Mouse (Mus musculus) induced T-regulatory cell, adult 2 months (primary cell): ENCODE measurements around the gene Depp1.

Experiments
- DNase-seq: peaks from one replicate; pipeline ENCODE4 v3.0.0-alpha.2; 2012; ENCODE audit warnings: low read depth

Gene Depp1

DNA sequence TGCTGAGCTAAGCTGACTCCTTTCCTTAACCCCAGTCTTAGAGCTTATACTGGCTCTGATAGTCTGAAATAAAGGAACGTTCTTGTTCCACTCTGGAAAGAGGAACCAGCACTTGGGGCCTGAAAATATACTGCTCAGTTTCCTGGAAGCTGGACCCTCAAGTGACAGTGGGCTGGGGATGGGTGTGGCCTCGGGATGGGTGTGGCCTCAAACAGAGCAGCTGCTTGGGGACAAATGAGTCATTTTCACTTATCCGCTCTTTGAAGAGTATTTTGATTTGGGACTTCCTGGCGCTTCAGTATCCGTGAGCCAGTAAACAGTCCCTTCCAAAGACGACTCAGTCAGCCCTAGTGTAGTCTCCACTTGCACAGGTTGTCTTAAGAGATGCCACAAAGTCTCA is 31.9 kb downstream of the Depp1 start:
- peak; percentile 62 for DNase-seq

DNA sequence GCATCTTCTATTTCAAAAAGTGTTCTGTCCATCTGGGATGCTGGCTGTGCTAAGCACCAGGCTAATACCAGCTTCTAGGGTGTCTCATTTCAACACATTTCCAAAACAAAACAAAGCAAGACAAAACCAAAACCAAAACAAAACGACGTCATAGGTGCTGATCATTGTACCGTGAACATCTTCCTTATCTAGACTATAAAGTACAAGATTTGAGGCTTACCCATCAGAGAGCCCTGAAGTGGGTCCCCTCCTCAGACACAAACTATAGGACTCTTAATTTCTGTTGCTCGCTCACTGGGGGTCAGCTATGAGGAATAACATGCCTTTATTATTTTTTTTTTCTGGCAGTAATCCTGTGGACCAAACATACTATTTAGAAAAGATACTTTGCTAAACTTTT is 43.2 kb downstream of the Depp1 start:
- DNase-seq: no peak

DNA sequence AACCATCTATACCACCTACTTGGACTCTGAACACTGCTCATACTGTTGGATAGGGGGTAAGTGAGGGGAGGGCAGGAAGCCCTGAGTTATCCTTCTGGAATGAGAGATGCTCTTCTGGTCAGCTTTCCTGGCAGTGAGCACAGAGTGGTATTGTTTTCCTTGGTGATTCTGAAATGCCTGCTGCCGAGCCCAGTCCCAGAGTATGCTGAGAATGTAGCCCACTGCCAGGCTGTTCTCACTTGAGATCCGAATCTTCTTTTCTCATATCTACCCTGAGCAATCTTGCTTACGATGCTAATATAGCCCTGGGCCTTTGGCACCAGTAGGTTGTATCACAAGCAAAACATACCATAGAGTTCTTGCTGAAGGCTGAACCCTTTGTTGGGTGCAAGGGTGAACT is 43.9 kb downstream of the Depp1 start:
- no peak for DNase-seq

DNA sequence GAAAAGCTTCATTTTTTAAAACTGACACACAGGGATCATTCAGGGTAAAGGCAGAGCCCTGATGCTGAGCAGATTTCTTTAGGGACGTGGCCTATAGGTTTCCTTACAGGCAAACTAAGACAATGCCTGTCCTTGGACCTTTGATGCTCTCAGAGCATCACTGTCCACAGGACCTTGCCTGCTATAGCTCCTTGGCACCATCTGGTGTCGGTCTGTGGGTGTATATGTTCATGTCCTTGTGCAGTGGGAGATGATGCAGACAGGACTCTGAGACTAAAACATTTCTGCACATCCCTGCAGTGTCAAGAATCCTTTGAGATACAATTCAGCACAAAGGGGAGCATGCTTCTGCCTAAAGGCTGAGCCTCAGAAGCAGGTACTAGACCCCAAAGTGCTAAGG is 47.0 kb downstream of the Depp1 start:
- no peak for DNase-seq

DNA sequence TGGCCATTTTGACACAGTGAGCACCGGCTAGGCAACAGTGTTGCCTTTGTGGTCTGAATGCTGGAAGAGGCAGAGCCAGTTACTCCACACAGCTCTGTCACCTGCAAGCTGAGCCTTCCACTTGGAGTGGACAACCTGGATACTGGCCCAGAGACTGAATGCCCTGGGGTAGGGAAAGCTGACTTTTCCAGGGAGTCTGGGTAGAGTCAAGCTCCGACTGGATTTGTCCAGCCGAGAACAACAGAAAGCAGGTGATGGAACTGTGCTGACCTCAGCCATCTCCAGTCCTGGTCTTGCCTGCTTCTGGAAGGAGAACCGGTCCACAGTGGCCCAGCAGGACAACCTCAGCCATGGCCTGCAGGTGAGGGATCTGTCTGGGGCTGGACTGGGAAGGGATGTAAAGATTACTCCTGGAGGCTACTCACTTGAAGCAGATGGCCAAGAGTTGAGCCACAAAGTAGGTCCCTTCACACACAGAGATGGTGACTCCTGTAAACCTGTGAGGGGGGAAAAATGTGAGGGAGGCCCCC is 47.6 kb downstream of the Depp1 start:
- DNase-seq: no peak

DNA sequence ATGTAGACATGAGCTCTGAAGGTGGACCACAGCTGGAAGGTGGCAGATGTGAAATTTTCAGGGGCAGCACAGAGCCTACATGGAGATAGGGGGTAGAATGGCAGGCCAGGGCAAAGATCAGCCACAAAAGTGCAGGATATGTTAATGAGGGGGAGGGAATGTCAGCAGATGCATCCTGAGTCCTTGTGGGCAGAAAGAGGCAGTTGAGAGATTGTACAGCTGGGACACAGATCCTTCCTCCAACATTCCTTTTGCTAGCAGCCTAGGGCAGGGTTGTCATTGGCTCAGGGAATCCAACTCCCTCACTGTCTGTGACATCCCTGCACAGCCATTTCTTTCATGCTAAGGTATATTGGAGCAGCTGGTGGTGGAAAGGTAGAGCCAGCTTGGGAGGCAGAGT is 50.4 kb downstream of the Depp1 start:
- DNase-seq: no peak
